Mouse (Mus musculus): ENCODE results near the gene Cox6b2. TPM values are rescaled to one million over a fixed set of nuclear protein-coding genes. Genes with fewer than 3 reads are reported as not detected.

The Cox6b2 gene
- polyA plus RNA-seq (2015; fragmentation: Nextera tagmentation; extraction: Ambion mirVana) = 53.7 and 57.2 TPM in 2 replicates

GRCm38 (mm10) chr7:4752821-4753570 lies at the start of gene Cox6b2:
Cox6b2 (minus strand) TSS chr7:4753094.

GRCm38 (mm10) chr7:4792278-4793212 lies 39.7 kb upstream of the Cox6b2 start, which contains the start of gene Rpl28:
Rpl28 (plus strand) TSS chr7:4792874.

GRCm38 (mm10) chr7:4789436-4789935 lies 36.6 kb upstream of the Cox6b2 start, which contains the start of gene Tmem238:
Tmem238 (minus strand) TSS chr7:4789656.

GRCm38 (mm10) chr7:4782759-4783158 lies 29.9 kb upstream of the Cox6b2 start, which contains the start of the genes Il11 and Tmem190:
Il11 (minus strand) TSS chr7:4782859.
Tmem190 (plus strand) TSS chr7:4782937.

GRCm38 (mm10) chr7:4771202-4771601 lies 18.3 kb upstream of the Cox6b2 start, which contains the start of gene Fam71e2:
Fam71e2 (minus strand) TSS chr7:4771302.

GRCm38 (mm10) chr7:4739544-4740275 lies 13.2 kb downstream of the Cox6b2 start, which contains the start of gene Kmt5c:
Kmt5c (plus strand) TSS chr7:4740115.

GRCm38 (mm10) chr7:4725169-4725568 lies 27.7 kb downstream of the Cox6b2 start, which contains the start of gene Tmem150b:
Tmem150b (minus strand) TSS chr7:4725249.

Other genes starting within 250 kb of the Cox6b2 start
- 9.3 and 14.3 TPM in 2 replicates for gene Tnnt1, start 236.7 kb downstream of the Cox6b2 start, polyA plus RNA-seq (2015; fragmentation: Nextera tagmentation; extraction: Ambion mirVana)
- gene Tnni3, start 228.9 kb downstream of the Cox6b2 start, polyA plus RNA-seq (2015; fragmentation: Nextera tagmentation; extraction: Ambion mirVana) = 2.3 and 6.7 TPM in 2 replicates
- gene Dnaaf3, start 220.6 kb downstream of the Cox6b2 start, polyA plus RNA-seq (2015; fragmentation: Nextera tagmentation; extraction: Ambion mirVana) = 0.79 and 0.95 TPM in 2 replicates
- gene Syt5, start 205.6 kb downstream of the Cox6b2 start, polyA plus RNA-seq (2015; fragmentation: Nextera tagmentation; extraction: Ambion mirVana) = 18.2 and 32.3 TPM in 2 replicates
- gene Ptprh, start 149.1 kb downstream of the Cox6b2 start, polyA plus RNA-seq (2015; fragmentation: Nextera tagmentation; extraction: Ambion mirVana) = 0.03 TPM in 1 of 2 replicates, not detected in the other
- 1.1 and 1.4 TPM in 2 replicates for gene Tmem86b, start 121.7 kb downstream of the Cox6b2 start, polyA plus RNA-seq (2015; fragmentation: Nextera tagmentation; extraction: Ambion mirVana)
- gene Ppp6r1, start 94.1 kb downstream of the Cox6b2 start, polyA plus RNA-seq (2015; fragmentation: Nextera tagmentation; extraction: Ambion mirVana) = 6.7 and 6.9 TPM in 2 replicates
- 70.6 and 80.3 TPM in 2 replicates for gene Hspbp1, start 68.0 kb downstream of the Cox6b2 start, polyA plus RNA-seq (2015; fragmentation: Nextera tagmentation; extraction: Ambion mirVana)
- 0.59 and 1.2 TPM in 2 replicates for gene Brsk1, start 62.5 kb downstream of the Cox6b2 start, polyA plus RNA-seq (2015; fragmentation: Nextera tagmentation; extraction: Ambion mirVana)
- 0.10 and 0.24 TPM in 2 replicates for gene Tmem150b, start 27.8 kb downstream of the Cox6b2 start, polyA plus RNA-seq (2015; fragmentation: Nextera tagmentation; extraction: Ambion mirVana)
- 22.8 and 37.7 TPM in 2 replicates for gene Kmt5c, start 13.0 kb downstream of the Cox6b2 start, polyA plus RNA-seq (2015; fragmentation: Nextera tagmentation; extraction: Ambion mirVana)
- gene Fam71e2, start 18.2 kb upstream of the Cox6b2 start, polyA plus RNA-seq (2015; fragmentation: Nextera tagmentation; extraction: Ambion mirVana) = not detected in 2 replicates
- 0.33 and 0.82 TPM in 2 replicates for gene Il11, start 29.8 kb upstream of the Cox6b2 start, polyA plus RNA-seq (2015; fragmentation: Nextera tagmentation; extraction: Ambion mirVana)
- 0.38 TPM in 1 of 2 replicates, not detected in the other for gene Tmem190, start 29.8 kb upstream of the Cox6b2 start, polyA plus RNA-seq (2015; fragmentation: Nextera tagmentation; extraction: Ambion mirVana)
- gene Tmem238, start 36.6 kb upstream of the Cox6b2 start, polyA plus RNA-seq (2015; fragmentation: Nextera tagmentation; extraction: Ambion mirVana) = 12.5 and 21.8 TPM in 2 replicates
- 286 and 311 TPM in 2 replicates for gene Rpl28, start 39.8 kb upstream of the Cox6b2 start, polyA plus RNA-seq (2015; fragmentation: Nextera tagmentation; extraction: Ambion mirVana)
- gene Ube2s, start 59.5 kb upstream of the Cox6b2 start, polyA plus RNA-seq (2015; fragmentation: Nextera tagmentation; extraction: Ambion mirVana) = 144 and 154 TPM in 2 replicates
- gene Shisa7, start 91.6 kb upstream of the Cox6b2 start, polyA plus RNA-seq (2015; fragmentation: Nextera tagmentation; extraction: Ambion mirVana) = 0.61 and 1.1 TPM in 2 replicates
- 38.4 and 57.5 TPM in 2 replicates for gene Isoc2b, start 117.2 kb upstream of the Cox6b2 start, polyA plus RNA-seq (2015; fragmentation: Nextera tagmentation; extraction: Ambion mirVana)
- gene Isoc2a, start 124.1 kb upstream of the Cox6b2 start, polyA plus RNA-seq (2015; fragmentation: Nextera tagmentation; extraction: Ambion mirVana) = 0.95 and 1.2 TPM in 2 replicates
- gene Gm36210, start 153.4 kb upstream of the Cox6b2 start, polyA plus RNA-seq (2015; fragmentation: Nextera tagmentation; extraction: Ambion mirVana) = 0.09 and 0.10 TPM in 2 replicates
- gene Zfp628, start 162.1 kb upstream of the Cox6b2 start, polyA plus RNA-seq (2015; fragmentation: Nextera tagmentation; extraction: Ambion mirVana) = 3.5 and 4.1 TPM in 2 replicates
- gene Nat14, start 168.9 kb upstream of the Cox6b2 start, polyA plus RNA-seq (2015; fragmentation: Nextera tagmentation; extraction: Ambion mirVana) = 6.9 and 7.6 TPM in 2 replicates
- gene Ssc5d, start 172.7 kb upstream of the Cox6b2 start, polyA plus RNA-seq (2015; fragmentation: Nextera tagmentation; extraction: Ambion mirVana) = 3.6 and 3.7 TPM in 2 replicates
- gene Sbk2, start 211.3 kb upstream of the Cox6b2 start, polyA plus RNA-seq (2015; fragmentation: Nextera tagmentation; extraction: Ambion mirVana) = 0.19 TPM in 1 of 2 replicates, not detected in the other
- gene Sbk3, start 218.1 kb upstream of the Cox6b2 start, polyA plus RNA-seq (2015; fragmentation: Nextera tagmentation; extraction: Ambion mirVana) = 0.18 TPM in 1 of 2 replicates, not detected in the other
- 20.7 and 21.3 TPM in 2 replicates for gene Zfp579, start 243.1 kb upstream of the Cox6b2 start, polyA plus RNA-seq (2015; fragmentation: Nextera tagmentation; extraction: Ambion mirVana)